Mouse (Mus musculus) intestine, embryonic 16.5 days (tissue): ENCODE measurements around the gene Plxnc1. TPM values are rescaled to one million over a fixed set of nuclear protein-coding genes. Genes with fewer than 3 reads are reported as not detected.

ENCODE experiments used
- ATAC-seq: fragments of 200-750 bp; cut with Nextera tagmentation; 2 replicates; pipeline ENCODE4 v1.8.0; 2017; ENCODE audit warnings: moderate TSS enrichment, moderate library complexity
- H3K27ac ChIP-seq: fragments of 300-500 bp; sonication (generic); 2 replicates; pipeline ENCODE4 v1.5.1; 2014; ENCODE audit warnings: mild to moderate bottlenecking, low read length
- H3K27me3 ChIP-seq: fragments of 300-500 bp; sonication (generic); replicated peaks from 2 replicates; pipeline ENCODE4 v1.6.1; 2014; ENCODE audit warnings: low read length, control low read depth, mixed read lengths; ENCODE audit not compliant: control insufficient read depth, insufficient read depth
- H3K36me3 ChIP-seq: fragments of 300-500 bp; sonication (generic); 2 replicates; pipeline ENCODE4 v1.6.1; 2014; ENCODE audit warnings: low read length, control low read depth; ENCODE audit not compliant: control insufficient read depth, insufficient read depth
- H3K4me1 ChIP-seq: fragments of 300-500 bp; sonication (generic); 2 replicates; pipeline ENCODE4 v1.6.1; 2014; ENCODE audit warnings: low read length, control low read depth, mixed read lengths; ENCODE audit not compliant: control insufficient read depth, insufficient read depth
- H3K4me2 ChIP-seq: fragments of 300-500 bp; sonication (generic); 2 replicates; pipeline ENCODE4 v1.6.1; 2014; ENCODE audit warnings: low read depth, low read length, control low read depth
- H3K4me3 ChIP-seq: fragments of 300-500 bp; sonication (generic); 2 replicates; pipeline ENCODE4 v1.5.1; 2014; ENCODE audit warnings: mild to moderate bottlenecking, low read length
- H3K9ac ChIP-seq: fragments of 300-500 bp; sonication (generic); 2 replicates; pipeline ENCODE4 v1.6.1; 2014; ENCODE audit warnings: low read depth, low read length
- H3K9me3 ChIP-seq: fragments of 300-500 bp; sonication (generic); 2 replicates; pipeline ENCODE4 v1.6.1; 2016; ENCODE audit warnings: low read length, control low read depth; ENCODE audit not compliant: control insufficient read depth
- WGBS: fragments of 180-500 bp; shearing (Covaris S2); extraction: QIAGEN DNeasy Blood & Tissue Kit; methylation state at CpG from one replicate; pipeline ENCODE4 v1.1.7; 2014; 5-methylcytosine and 5-hydroxymethylcytosine counted together
- polyA plus RNA-seq: library from polyadenylated mRNA; unstranded; fragments of >200 nt; fragmentation: Nextera tagmentation; extraction: Ambion mirVana; gene quantifications from 2 replicates; pipeline ENCODE4 v1.2.1, GENCODE M21; 2015

The Plxnc1 gene
- polyA plus RNA-seq, 1 experiment from 2014 or later, result 0.75 TPM

- ATAC-seq, result no peak
- no peak overlapping the region for H3K9ac ChIP-seq
Measured at GRCm38 (mm10) chr10:94826436-94826835, 118.2 kb downstream of the Plxnc1 start.

GRCm38 (mm10) chr10:94825951-94826350 lies 118.7 kb downstream of the Plxnc1 start:
- no peaks in the 10 kb centered on the region for H3K9me3 ChIP-seq
- H3K4me2 ChIP-seq, result no peak overlapping the region
- ATAC-seq, result no peak
- no peak overlapping the region for H3K27ac ChIP-seq
- no peak overlapping the region for H3K4me3 ChIP-seq
- H3K4me1 ChIP-seq, result peaks cover 7% of the 10 kb centered on the region; the same call in 1 of the 2 replicates
- H3K9ac ChIP-seq, result no peak overlapping the region
- no peaks in the 10 kb centered on the region for H3K27me3 ChIP-seq
- H3K36me3 ChIP-seq, result no peaks in the 10 kb centered on the region
- WGBS, result 90% methylated on average over 2 of the region's 2 CpGs

More at GRCm38 (mm10) chr10:94826436-94826835, 118.2 kb downstream of the Plxnc1 start:
- Histone ChIP-seq H3K9me3 (no peaks in the 10 kb centered on the region), H3K27ac (no peak overlapping the region), H3K4me2 (no peak overlapping the region), H3K36me3 (no peaks in the 10 kb centered on the region), H3K4me1 (peaks cover 7% of the 10 kb centered on the region; the same call in 1 of the 2 replicates), H3K4me3 (no peak overlapping the region), H3K27me3 (no peaks in the 10 kb centered on the region)
- WGBS, result 75% methylated on average over 12 of the region's 12 CpGs

- Histone ChIP-seq H3K27me3 (no peaks in the 10 kb centered on the region), H3K4me3 (no peak overlapping the region), H3K9me3 (no peaks in the 10 kb centered on the region), H3K4me2 (no peak overlapping the region), H3K36me3 (no peaks in the 10 kb centered on the region), H3K4me1 (peaks cover 2% of the 10 kb centered on the region; the same call in 1 of the 2 replicates), H3K27ac (no peak overlapping the region), H3K9ac (no peak overlapping the region)
- ATAC-seq, result no peak
- WGBS, result 69% methylated on average over 11 of the region's 11 CpGs
Measured at GRCm38 (mm10) chr10:94823971-94824760, 120.5 kb downstream of the Plxnc1 start.

- no peak for ATAC-seq
- no peak overlapping the region for H3K27ac ChIP-seq
- no peak overlapping the region for H3K4me2 ChIP-seq
- WGBS, result 82% methylated on average over 17 of the region's 17 CpGs
- no peaks in the 10 kb centered on the region for H3K4me1 ChIP-seq
- no peak overlapping the region for H3K9ac ChIP-seq
- no peaks in the 10 kb centered on the region for H3K9me3 ChIP-seq
- H3K27me3 ChIP-seq, result no peaks in the 10 kb centered on the region
- H3K4me3 ChIP-seq, result no peak overlapping the region
- H3K36me3 ChIP-seq, result no peaks in the 10 kb centered on the region
Measured at GRCm38 (mm10) chr10:94818781-94819665, 125.6 kb downstream of the Plxnc1 start.

GRCm38 (mm10) chr10:94818127-94818526 lies 126.5 kb downstream of the Plxnc1 start:
- H3K4me3 ChIP-seq, result no peak overlapping the region
- H3K36me3 ChIP-seq, result no peaks in the 10 kb centered on the region
- H3K27me3 ChIP-seq, result no peaks in the 10 kb centered on the region
- H3K9me3 ChIP-seq, result no peaks in the 10 kb centered on the region
- H3K4me2 ChIP-seq, result no peak overlapping the region
- no peak for ATAC-seq
- no peaks in the 10 kb centered on the region for H3K4me1 ChIP-seq
- 81% methylated on average over 3 of the region's 3 CpGs for WGBS
- no peak overlapping the region for H3K9ac ChIP-seq
- H3K27ac ChIP-seq, result no peak overlapping the region

- no peak overlapping the region for H3K27ac ChIP-seq
- H3K4me3 ChIP-seq, result no peak overlapping the region
- no peaks in the 10 kb centered on the region for H3K27me3 ChIP-seq
- 71% methylated on average over 17 of the region's 17 CpGs for WGBS
- H3K4me1 ChIP-seq, result peaks cover 6% of the 10 kb centered on the region; the same call in 1 of the 2 replicates
- ATAC-seq, result no peak
- H3K9ac ChIP-seq, result no peak overlapping the region
- H3K9me3 ChIP-seq, result no peaks in the 10 kb centered on the region
- H3K4me2 ChIP-seq, result no peak overlapping the region
- H3K36me3 ChIP-seq, result no peaks in the 10 kb centered on the region
Measured at GRCm38 (mm10) chr10:94811907-94812851, 132.5 kb downstream of the Plxnc1 start.

- 71% methylated on average over 7 of the region's 7 CpGs for WGBS
- no peak overlapping the region for H3K4me3 ChIP-seq
Measured at GRCm38 (mm10) chr10:94809946-94810472, 134.6 kb downstream of the Plxnc1 start.

GRCm38 (mm10) chr10:94808275-94808674 lies 136.4 kb downstream of the Plxnc1 start:
- Histone ChIP-seq H3K27me3 (no peaks in the 10 kb centered on the region), H3K36me3 (no peaks in the 10 kb centered on the region), H3K4me2 (no peak overlapping the region), H3K9ac (no peak overlapping the region), H3K27ac (no peak overlapping the region), H3K9me3 (no peaks in the 10 kb centered on the region), H3K4me3 (no peak overlapping the region), H3K4me1 (peaks cover 6% of the 10 kb centered on the region; the same call in 1 of the 2 replicates)
- WGBS, result 31% methylated on average over 6 of the region's 6 CpGs
- no peak for ATAC-seq

More at GRCm38 (mm10) chr10:94809946-94810472, 134.6 kb downstream of the Plxnc1 start:
- Histone ChIP-seq H3K36me3 (no peaks in the 10 kb centered on the region), H3K9ac (no peak overlapping the region), H3K4me1 (peaks cover 6% of the 10 kb centered on the region; the same call in 1 of the 2 replicates), H3K27ac (no peak overlapping the region), H3K27me3 (no peaks in the 10 kb centered on the region), H3K9me3 (no peaks in the 10 kb centered on the region), H3K4me2 (no peak overlapping the region)
- no peak for ATAC-seq
